Mouse (Mus musculus) MEL (cell line): ENCODE data around the gene Helt. TPM values are rescaled to one million over a fixed set of nuclear protein-coding genes. Genes with fewer than 3 reads are reported as not detected.

Experiments used
- DNase-seq: peaks from one replicate; pipeline ENCODE4 v3.0.0; 2011; ENCODE audit warnings: low read depth, low spot score
- H3K27ac ChIP-seq: 2 replicates; pipeline ENCODE4 v1.5.1; 2012; ENCODE audit warnings: low read depth, mild to moderate bottlenecking, control low read depth, low read length, moderate library complexity; ENCODE audit not compliant: control insufficient read depth
- H3K27me3 ChIP-seq, 2 experiments: fragments of 150-350 bp in 1 of 2; sonication (generic) in 1 of 2; 2 replicates each; pipeline ENCODE4 v1.6.1; 2012; ENCODE audit warnings: low read length in 2 of 2, mild to moderate bottlenecking in 2 of 2, improper control_type of control experiment in 1 of 2, moderate library complexity in 1 of 2; ENCODE audit not compliant: insufficient read depth in 2 of 2, control insufficient read depth in 1 of 2
- H3K36me3 ChIP-seq, 2 experiments: 2 replicates each; pipeline ENCODE4 v1.6.1; 2012 to 2014; ENCODE audit warnings: low read length in 2 of 2, improper control_type of control experiment in 1 of 2, inconsistent platforms in 1 of 2, mild to moderate bottlenecking in 1 of 2; ENCODE audit not compliant: insufficient read depth in 2 of 2, control insufficient read depth in 1 of 2
- H3K4me1 ChIP-seq, 2 experiments: fragments of 150-350 bp in 1 of 2; sonication (generic) in 1 of 2; 2 replicates each; pipeline ENCODE4 v1.6.1; 2012; ENCODE audit warnings: low read length in 2 of 2, improper control_type of control experiment in 1 of 2, mild to moderate bottlenecking in 1 of 2; ENCODE audit not compliant: insufficient read depth in 2 of 2, control insufficient read depth in 1 of 2
- H3K4me3 ChIP-seq, 2 experiments: fragments of 150-350 bp in 1 of 2; sonication (generic) in 1 of 2; 2 replicates each; pipeline ENCODE4 v1.5.1; 2012; ENCODE audit warnings: low read depth in 2 of 2, low read length in 2 of 2, mild to moderate bottlenecking in 2 of 2, moderate library complexity in 2 of 2, control low read depth in 1 of 2, improper control_type of control experiment in 1 of 2; ENCODE audit not compliant: control insufficient read depth in 1 of 2, insufficient read depth in 1 of 2
- H3K79me2 ChIP-seq: 2 replicates; pipeline ENCODE4 v1.6.1; 2012; ENCODE audit warnings: mild to moderate bottlenecking, low read length, moderate library complexity; ENCODE audit not compliant: control insufficient read depth, poor library complexity, insufficient read depth
- H3K9ac ChIP-seq: 2 replicates; pipeline ENCODE4 v1.6.1; 2012; ENCODE audit warnings: low read depth, mild to moderate bottlenecking, control low read depth, low read length, moderate library complexity; ENCODE audit not compliant: control insufficient read depth, poor library complexity, severe bottlenecking
- H3K9me3 ChIP-seq: fragments of 150-350 bp; sonication (generic); replicated peaks from 2 replicates; pipeline ENCODE4 v1.6.1; 2012; ENCODE audit warnings: mild to moderate bottlenecking, low read length, improper control_type of control experiment, moderate library complexity; ENCODE audit not compliant: insufficient read depth
- BHLHE40 ChIP-seq: IDR thresholded peaks from 2 replicates; pipeline ENCODE4 v1.6.1; 2012; ENCODE audit warnings: low read depth, mild to moderate bottlenecking, inconsistent platforms, low read length, improper control_type of control experiment, borderline replicate concordance
- CTCF ChIP-seq, 3 experiments: IDR thresholded peaks in 2 of 3; conservative IDR thresholded peaks in 1 of 3; 2 replicates each; pipeline ENCODE4 v1.5.1; 2011 to 2012; ENCODE audit warnings: low read length in 3 of 3, low read depth in 2 of 3, mild to moderate bottlenecking in 2 of 3, improper control_type of control experiment in 1 of 3, inconsistent platforms in 1 of 3, mixed read lengths in 1 of 3, moderate library complexity in 1 of 3; ENCODE audit not compliant: control insufficient read depth in 1 of 3, insufficient read depth in 1 of 3, poor library complexity in 1 of 3, severe bottlenecking in 1 of 3
- EP300 ChIP-seq, 2 experiments: IDR thresholded peaks; 2 replicates each; pipeline ENCODE4 v1.6.1; 2011; ENCODE audit warnings: improper control_type of control experiment in 2 of 2, low read length in 2 of 2, low read depth in 1 of 2, mild to moderate bottlenecking in 1 of 2
- GATA1 ChIP-seq: IDR thresholded peaks from 2 replicates; pipeline ENCODE4 v1.6.1; 2011; ENCODE audit warnings: low read depth, low read length, improper control_type of control experiment
- HCFC1 ChIP-seq: IDR thresholded peaks from 2 replicates; pipeline ENCODE4 v1.6.1; 2012; ENCODE audit warnings: low read depth, mild to moderate bottlenecking, inconsistent platforms, low read length, improper control_type of control experiment, moderate library complexity
- MAFK ChIP-seq: IDR thresholded peaks from 2 replicates; pipeline ENCODE4 v1.6.1; 2011; ENCODE audit warnings: low read depth, mild to moderate bottlenecking, low read length, improper control_type of control experiment, borderline replicate concordance
- MAX ChIP-seq: IDR thresholded peaks from 2 replicates; pipeline ENCODE4 v1.6.1; 2011; ENCODE audit warnings: low read length, improper control_type of control experiment
- MXI1 ChIP-seq: IDR thresholded peaks from 2 replicates; pipeline ENCODE4 v1.6.1; 2011; ENCODE audit warnings: mild to moderate bottlenecking, low read depth, low read length, improper control_type of control experiment
- MYB ChIP-seq: IDR thresholded peaks from 2 replicates; pipeline ENCODE4 v1.6.1; 2011; ENCODE audit warnings: mild to moderate bottlenecking, low read depth, low read length, improper control_type of control experiment
- MYC ChIP-seq: IDR thresholded peaks from 2 replicates; pipeline ENCODE4 v1.6.1; 2011; ENCODE audit warnings: low read depth, mild to moderate bottlenecking, low read length, improper control_type of control experiment, moderate library complexity
- POLR2AphosphoS2 ChIP-seq: IDR thresholded peaks from 2 replicates; pipeline ENCODE4 v1.6.1; 2011; ENCODE audit warnings: low read length, improper control_type of control experiment
- RAD21 ChIP-seq: IDR thresholded peaks from 2 replicates; pipeline ENCODE4 v1.6.1; 2011; ENCODE audit warnings: mild to moderate bottlenecking, low read depth, low read length, improper control_type of control experiment
- RCOR1 ChIP-seq: IDR thresholded peaks from 2 replicates; pipeline ENCODE4 v1.6.1; 2012; ENCODE audit warnings: low read depth, mild to moderate bottlenecking, inconsistent platforms, low read length, improper control_type of control experiment
- SIN3A ChIP-seq: IDR thresholded peaks from 2 replicates; pipeline ENCODE4 v1.6.1; 2012; ENCODE audit warnings: low read length, improper control_type of control experiment, inconsistent platforms
- SMC3 ChIP-seq: IDR thresholded peaks from 2 replicates; pipeline ENCODE4 v1.6.1; 2011; ENCODE audit warnings: low read depth, low read length, improper control_type of control experiment
- TBP ChIP-seq: IDR thresholded peaks from 2 replicates; pipeline ENCODE4 v1.8.0; 2011; ENCODE audit warnings: low read depth, low read length, improper control_type of control experiment
- USF1 ChIP-seq: IDR thresholded peaks from 2 replicates; pipeline ENCODE4 v1.6.1; 2014; ENCODE audit warnings: low read depth, mild to moderate bottlenecking, inconsistent platforms, low read length, improper control_type of control experiment, moderate library complexity
- ZC3H11A ChIP-seq: IDR thresholded peaks from 2 replicates; pipeline ENCODE4 v1.6.1; 2012; ENCODE audit warnings: low read depth, mild to moderate bottlenecking, inconsistent platforms, low read length, improper control_type of control experiment
- ZNF384 ChIP-seq: IDR thresholded peaks from 2 replicates; pipeline ENCODE4 v1.6.1; 2012; ENCODE audit warnings: low read depth, mild to moderate bottlenecking, inconsistent platforms, low read length, improper control_type of control experiment
- polyA plus RNA-seq, 2 experiments: library from polyadenylated mRNA; stranded (reverse) in 1 of 2; unstranded in 1 of 2; fragments of >175 nt in 1 of 2; fragments of >200 nt in 1 of 2; gene quantifications; 2 replicates each; pipeline versions ENCODE4 v1.2.1 to v1.2.4; 2012; ENCODE audit warnings: low replicate concordance in 2 of 2, low read depth in 1 of 2; ENCODE audit not compliant: insufficient read length in 2 of 2, insufficient read depth in 1 of 2, missing spikeins in 1 of 2
- total RNA-seq: library from RNA; depleted of rRNA; stranded (reverse); fragments of 300-350 nt; gene quantifications from 2 replicates; pipeline ENCODE4 v1.2.3, GENCODE M21; 2012

The Helt gene
- total and polyA plus RNA-seq, 3 experiments, result not detected

DNA sequence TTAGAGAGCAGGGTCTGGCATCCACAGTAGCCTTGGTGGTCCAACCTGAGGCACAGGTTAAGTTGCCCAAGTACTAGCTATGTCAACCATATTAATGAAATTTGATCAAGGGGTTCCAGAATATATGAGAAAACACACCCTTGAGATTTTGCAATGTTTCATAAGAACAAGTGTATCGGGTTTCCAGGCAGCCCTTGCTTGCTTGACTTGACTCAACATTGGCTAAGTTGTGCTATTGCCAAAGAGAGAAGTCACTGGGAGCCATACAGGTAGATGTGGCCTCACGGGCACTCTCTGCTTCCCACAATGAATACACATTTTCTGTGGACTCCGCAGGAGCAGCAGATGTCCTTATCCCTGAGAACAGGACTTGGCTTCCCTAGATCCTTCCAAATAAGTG is 19.3 kb upstream of the Helt start:
- Histone ChIP-seq H3K9ac (no peak overlapping the region), H3K27ac (no peak overlapping the region), H3K9me3 (no peaks in the 10 kb centered on the region), H3K36me3 (no peaks in the 10 kb centered on the region), H3K4me3 (no peak overlapping the region)
- TF ChIP-seq POLR2AphosphoS2 (no peak), HCFC1 (no peak)
- TF ChIP-seq, all 39 proteins: peak for 0
- Histone ChIP-seq H3K4me1 (no peaks in the 10 kb centered on the region), H3K27me3 (no peaks in the 10 kb centered on the region), H3K79me2 (no peaks in the 10 kb centered on the region)
- DNase-seq, result no peak

DNA sequence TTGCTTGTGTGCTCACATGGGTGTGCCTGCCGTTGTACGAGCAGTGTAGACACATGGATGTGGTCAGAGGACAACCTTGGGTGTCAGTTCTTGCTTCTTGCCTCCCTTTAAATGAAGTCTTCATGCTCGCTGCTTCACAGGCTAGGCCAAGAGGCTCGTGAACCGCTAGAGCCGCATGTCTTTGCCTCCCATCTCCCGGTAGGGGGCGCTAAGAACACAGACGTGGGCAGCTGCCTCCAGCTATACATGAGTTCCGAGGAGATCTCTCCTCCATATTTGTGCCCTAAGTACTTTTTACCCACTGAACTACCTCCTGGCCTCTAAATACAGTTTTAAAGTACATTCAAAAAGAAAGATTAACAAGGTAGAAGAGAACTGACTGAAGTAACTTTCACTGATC is 16.7 kb upstream of the Helt start:
- Histone ChIP-seq H3K27me3 (no peaks in the 10 kb centered on the region), H3K9ac (0 out of 2 replicates have a peak overlapping the region, but pooled peaks have one; percentile 0), H3K4me3 (no peak overlapping the region), H3K36me3 (no peaks in the 10 kb centered on the region), H3K4me1 (no peaks in the 10 kb centered on the region), H3K27ac (no peak overlapping the region)
- TF ChIP-seq ZC3H11A (peak; percentile 91), CTCF (IDR thresholded peaks at IDR 0.05 in 2 of 3, conservative IDR thresholded peaks at IDR 0.05 in 1 of 3; ENCODE audit: control insufficient read depth in 1 of 3, insufficient read depth in 1 of 3, low read depth in 2 of 3, low read length in 3 of 3, poor library complexity in 1 of 3, severe bottlenecking in 1 of 3) (peak; percentile 86 to 98 (median 89)), MYB (no peak), BHLHE40 (no peak), GATA1 (no peak), SIN3A (0 out of 2 replicates have a peak, but pooled peaks have one; percentile 26), TBP (no peak), RCOR1 (no peak), MAX (peak; percentile 44; the same call in 1 of the 2 replicates), MXI1 (peak; percentile 29; the same call in 1 of the 2 replicates), MYC (peak; percentile 79), SMC3 (peak; percentile 96), RAD21 (peak; percentile 97), ZNF384 (no peak), EP300 (IDR thresholded peaks at IDR 0.05; ENCODE audit: low read depth in 1 of 2, low read length in 2 of 2) (no peak)
- TF ChIP-seq, all 39 proteins: peak for 8
- DNase-seq, result peak; percentile 90
- H3K79me2 ChIP-seq, result no peaks in the 10 kb centered on the region
- H3K9me3 ChIP-seq, result no peaks in the 10 kb centered on the region

DNA sequence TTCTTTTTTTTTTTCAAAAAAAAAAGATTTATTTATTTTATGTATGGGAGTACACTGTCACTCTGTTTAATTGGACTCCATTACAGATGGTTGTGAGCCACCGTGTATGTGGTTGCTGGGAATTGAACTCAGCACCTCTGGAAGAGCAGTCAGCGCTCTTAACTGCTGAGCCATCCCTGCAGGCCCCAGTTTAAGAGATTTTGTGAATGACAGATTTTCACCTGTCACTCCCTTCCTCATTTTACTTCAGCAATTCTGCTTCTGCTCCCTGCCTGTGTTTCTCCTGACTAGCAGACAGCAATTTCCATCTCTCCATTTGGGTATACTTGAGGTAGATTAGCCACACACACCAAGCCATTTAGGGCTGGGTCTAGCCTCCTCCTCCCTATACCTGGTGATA is 13.7 kb upstream of the Helt start:
- TF ChIP-seq TBP (peak; percentile 97), MAFK (peak; percentile 34; the same call in 1 of the 2 replicates), USF1 (no peak), POLR2AphosphoS2 (no peak)
- H3K36me3 ChIP-seq, result no peaks in the 10 kb centered on the region
- no peaks in the 10 kb centered on the region for H3K79me2 ChIP-seq

More for the DNA sequence above, 13.7 kb upstream of the Helt start:
- peak; percentile 16 for DNase-seq
- no peaks in the 10 kb centered on the region for H3K4me1 ChIP-seq
- no peaks in the 10 kb centered on the region for H3K27me3 ChIP-seq
- H3K4me3 ChIP-seq, result no peak overlapping the region
- H3K9ac ChIP-seq, result no peak overlapping the region
- H3K9me3 ChIP-seq, result no peaks in the 10 kb centered on the region
- H3K27ac ChIP-seq, result no peak overlapping the region
